Mouse (Mus musculus) neural tube, embryonic 12.5 days (tissue): ENCODE measurements around the gene Sugp2. TPM values are rescaled to one million over a fixed set of nuclear protein-coding genes. Genes with fewer than 3 reads are reported as not detected.

ENCODE experiments used
- ATAC-seq: fragments of 200-750 bp; cut with Nextera tagmentation; 2 replicates; pipeline ENCODE4 v1.8.0; 2017; ENCODE audit warnings: low read depth, mild to moderate bottlenecking, moderate TSS enrichment, moderate library complexity; ENCODE audit not compliant: low FRiP score
- H3K27ac ChIP-seq: fragments of 300-500 bp; sonication (generic); 2 replicates; pipeline ENCODE4 v1.5.1; 2016
- H3K27me3 ChIP-seq: fragments of 300-500 bp; sonication (generic); replicated peaks from 2 replicates; pipeline ENCODE4 v1.6.1; 2016; ENCODE audit warnings: mild to moderate bottlenecking
- H3K36me3 ChIP-seq: fragments of 300-500 bp; sonication (generic); 2 replicates; pipeline ENCODE4 v1.6.1; 2016; ENCODE audit warnings: mild to moderate bottlenecking
- H3K4me1 ChIP-seq: fragments of 300-500 bp; sonication (generic); 2 replicates; pipeline ENCODE4 v1.6.1; 2016
- H3K4me2 ChIP-seq: fragments of 300-500 bp; sonication (generic); replicated peaks from 2 replicates; pipeline ENCODE4 v1.6.1; 2016; ENCODE audit warnings: mild to moderate bottlenecking
- H3K4me3 ChIP-seq: fragments of 300-500 bp; sonication (generic); 2 replicates; pipeline ENCODE4 v1.5.1; 2016
- H3K9ac ChIP-seq: fragments of 300-500 bp; sonication (generic); 2 replicates; pipeline ENCODE4 v1.6.1; 2016; ENCODE audit warnings: mild to moderate bottlenecking
- H3K9me3 ChIP-seq: fragments of 300-500 bp; sonication (generic); 2 replicates; pipeline ENCODE4 v1.6.1; 2016; ENCODE audit warnings: mild to moderate bottlenecking
- WGBS: fragments of 180-500 bp; shearing (Covaris S2); methylation state at CpG from one replicate; pipeline ENCODE4 v1.1.7; 2016; 5-methylcytosine and 5-hydroxymethylcytosine counted together
- polyA plus RNA-seq: library from polyadenylated mRNA; unstranded; fragments of >200 nt; fragmentation: Nextera tagmentation; extraction: Ambion mirVana; gene quantifications from 2 replicates; pipeline ENCODE4 v1.2.1, GENCODE M21; 2016

The Sugp2 gene
- polyA plus RNA-seq, 1 experiment from 2014 or later: 68.0 TPM

- Histone ChIP-seq H3K27ac (no peak overlapping the region), H3K36me3 (peaks cover 35% of the 10 kb centered on the region; the same call in 1 of the 2 replicates), H3K4me2 (no peak overlapping the region), H3K9ac (no peak overlapping the region), H3K27me3 (no peaks in the 10 kb centered on the region), H3K4me1 (no peaks in the 10 kb centered on the region), H3K9me3 (no peaks in the 10 kb centered on the region), H3K4me3 (no peak overlapping the region)
- no peak for ATAC-seq
- WGBS: 95% methylated on average over 3 of the region's 3 CpGs
Observed at GRCm38 (mm10) chr8:70323716-70324115, 89.7 kb downstream of the Sugp2 start.

GRCm38 (mm10) chr8:70327512-70327911 lies 93.5 kb downstream of the Sugp2 start:
- H3K9ac ChIP-seq: no peak overlapping the region
- H3K27me3 ChIP-seq: peaks cover 19% of the 10 kb centered on the region
- H3K27ac ChIP-seq: no peak overlapping the region
- no peaks in the 10 kb centered on the region for H3K9me3 ChIP-seq
- ATAC-seq: no peak
- no peak overlapping the region for H3K4me3 ChIP-seq
- H3K36me3 ChIP-seq: peaks cover 45% of the 10 kb centered on the region
- 95% methylated on average over 6 of the region's 6 CpGs for WGBS
- H3K4me2 ChIP-seq: no peak overlapping the region
- H3K4me1 ChIP-seq: peaks cover 26% of the 10 kb centered on the region

- Histone ChIP-seq H3K4me2 (peak within 1 kb of the TSS; percentile 53), H3K27ac (0 out of 2 replicates have a peak within 1 kb of the TSS, but pooled peaks have one; percentile 32), H3K4me1 (peaks cover 26% of the 10 kb centered on the region), H3K9ac (peak within 1 kb of the TSS; percentile 44), H3K36me3 (peaks cover 50% of the 10 kb centered on the region), H3K4me3 (peak within 1 kb of the TSS; percentile 8; the same call in 1 of the 2 replicates), H3K9me3 (no peaks in the 10 kb centered on the region), H3K27me3 (peaks cover 19% of the 10 kb centered on the region)
- WGBS: 25% methylated on average over 14 of the region's 14 CpGs
- no peak for ATAC-seq
Observed at GRCm38 (mm10) chr8:70329124-70329834, 95.3 kb downstream of the Sugp2 start, which contains the start of gene Gdf1. Gdf1 (plus strand) TSS chr8:70329817.

Other genes with a start within 250 kb of the Sugp2 start
- 61.3 and 66.9 TPM in 2 replicates for gene Gatad2a, start 237.8 kb upstream of the Sugp2 start, polyA plus RNA-seq
- gene Mau2, start 191.5 kb upstream of the Sugp2 start, polyA plus RNA-seq: 70.4 and 70.9 TPM in 2 replicates
- gene Sugp1, start 191.4 kb upstream of the Sugp2 start, polyA plus RNA-seq: 56.4 and 57.0 TPM in 2 replicates
- 1.2 and 1.7 TPM in 2 replicates for gene Tm6sf2, start 161.3 kb upstream of the Sugp2 start, polyA plus RNA-seq
- gene Hapln4, start 150.8 kb upstream of the Sugp2 start, polyA plus RNA-seq: 0.33 and 0.50 TPM in 2 replicates
- gene Ncan, start 113.4 kb upstream of the Sugp2 start, polyA plus RNA-seq: 88.8 and 93.9 TPM in 2 replicates
- 29.2 and 32.0 TPM in 2 replicates for gene Nr2c2ap, start 102.9 kb upstream of the Sugp2 start, polyA plus RNA-seq
- gene Rfxank, start 95.1 kb upstream of the Sugp2 start, polyA plus RNA-seq: 16.5 and 17.2 TPM in 2 replicates
- gene Borcs8, start 94.7 kb upstream of the Sugp2 start, polyA plus RNA-seq: 44.9 and 49.1 TPM in 2 replicates
- 0.29 and 0.38 TPM in 2 replicates for gene Mef2b, start 94.5 kb upstream of the Sugp2 start, polyA plus RNA-seq
- gene Tmem161a, start 61.9 kb upstream of the Sugp2 start, polyA plus RNA-seq: 55.7 and 58.6 TPM in 2 replicates
- gene Slc25a42, start 21.9 kb upstream of the Sugp2 start, polyA plus RNA-seq: 4.1 and 4.9 TPM in 2 replicates
- gene Armc6, start 240 bp downstream of the Sugp2 start, polyA plus RNA-seq: 56.1 and 59.9 TPM in 2 replicates
- 94.3 and 99.6 TPM in 2 replicates for gene Homer3, start 48.6 kb downstream of the Sugp2 start, polyA plus RNA-seq
- gene Ddx49, start 68.3 kb downstream of the Sugp2 start, polyA plus RNA-seq: 50.4 and 50.8 TPM in 2 replicates
- gene Cope, start 68.3 kb downstream of the Sugp2 start, polyA plus RNA-seq: 266 and 267 TPM in 2 replicates
- 13.7 and 16.4 TPM in 2 replicates for gene Cers1, start 81.5 kb downstream of the Sugp2 start, polyA plus RNA-seq
- 2.3 and 3.9 TPM in 2 replicates for gene Gdf1, start 95.6 kb downstream of the Sugp2 start, polyA plus RNA-seq
- gene Upf1, start 119.1 kb downstream of the Sugp2 start, polyA plus RNA-seq: 29.4 and 31.3 TPM in 2 replicates
- gene Comp, start 139.3 kb downstream of the Sugp2 start, polyA plus RNA-seq: 0.42 and 0.68 TPM in 2 replicates
- gene Crtc1, start 205.4 kb downstream of the Sugp2 start, polyA plus RNA-seq: 22.3 and 24.6 TPM in 2 replicates
- 20.4 and 22.5 TPM in 2 replicates for gene Klhl26, start 242.7 kb downstream of the Sugp2 start, polyA plus RNA-seq